Mouse (Mus musculus): ENCODE data around the gene Phactr1.

DNA sequence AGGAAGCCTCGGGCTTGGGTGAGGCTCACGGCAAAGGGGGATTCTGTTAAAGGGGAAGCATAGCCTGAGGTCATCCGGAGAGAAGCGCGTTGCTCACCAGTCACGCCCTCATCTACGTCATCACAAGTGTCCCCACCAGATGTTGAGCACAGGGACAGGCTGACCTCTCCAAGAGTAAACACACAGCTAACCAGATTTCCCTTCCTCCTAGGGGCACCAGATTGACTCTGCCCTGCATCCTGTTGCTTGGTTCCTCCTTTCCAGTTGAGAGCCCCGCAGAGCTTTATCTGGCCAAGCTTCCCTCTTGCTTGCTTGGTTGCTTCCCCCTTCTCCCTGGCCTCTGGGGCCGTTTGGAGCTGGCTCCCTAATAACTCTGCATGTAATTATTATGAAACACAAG lies 148.6 kb downstream of the Phactr1 start:
- TF ChIP-seq POLR2A (IDR thresholded peaks at IDR 0.05; ENCODE audit: insufficient read length, low read depth) (no peak), POLR2AphosphoS2 (IDR thresholded peaks at IDR 0.05; ENCODE audit: insufficient read length, low read depth) (no peak), MYOD1 (IDR thresholded peaks at IDR 0.05; ENCODE audit: control insufficient read depth in 1 of 3, insufficient read length in 2 of 3, low read depth in 2 of 3) (no peak), SRF (IDR thresholded peaks at IDR 0.05; ENCODE audit: control insufficient read depth, insufficient read length, low read depth) (no peak), MAX (IDR thresholded peaks at IDR 0.05; ENCODE audit: low read depth) (no peak), CEBPB (IDR thresholded peaks at IDR 0.05; ENCODE audit: insufficient read depth, poor library complexity, severe bottlenecking) (no peak), E2F4 (IDR thresholded peaks at IDR 0.05; ENCODE audit: insufficient read depth) (no peak)
